Mouse (Mus musculus): ENCODE measurements around the gene Cyb5b. TPM values are rescaled to one million over a fixed set of nuclear protein-coding genes. Genes with fewer than 3 reads are reported as not detected.

The Cyb5b gene
- polyA plus RNA-seq, 1 experiment: 157 TPM

- Histone ChIP-seq H3K36me3 (ENCODE audit: control insufficient read depth, insufficient read depth, low read length) (no peaks in the 10 kb centered on the region), H3K27me3 (ENCODE audit: control insufficient read depth, insufficient read depth, low read length) (no peaks in the 10 kb centered on the region), H3K27ac (ENCODE audit: insufficient read depth, low read depth, low read length) (0 out of 2 replicates have a peak overlapping the region, but pooled peaks have one; percentile 18), H3K4me1 (ENCODE audit: control insufficient read depth, insufficient read depth, insufficient read length, low read length) (peaks cover 14% of the 10 kb centered on the region), H3K4me3 (ENCODE audit: low read depth, low read length) (no peak overlapping the region)
- TF ChIP-seq POLR2A (IDR thresholded peaks at IDR 0.05; ENCODE audit: low read depth, low read length) (no peak), CTCF (IDR thresholded peaks at IDR 0.05; ENCODE audit: extremely low read depth, insufficient read length, insufficient replicate concordance, low read depth, low read length) (no peak)
- 84% methylated on average over 24 of the region's 24 CpGs for WGBS
These were observed 17.6 kb upstream of the Cyb5b start for GRCm38 (mm10) chr8:107132581-107133491.

GRCm38 (mm10) chr8:107133881-107134280 is 16.6 kb upstream of the Cyb5b start:
- peaks cover 14% of the 10 kb centered on the region for H3K4me1 ChIP-seq (ENCODE audit: control insufficient read depth, insufficient read depth, insufficient read length, low read length)
- no peak for TF ChIP-seq CTCF (IDR thresholded peaks at IDR 0.05; ENCODE audit: extremely low read depth, insufficient read length, insufficient replicate concordance, low read depth, low read length)
- no peak for TF ChIP-seq POLR2A (IDR thresholded peaks at IDR 0.05; ENCODE audit: low read depth, low read length)
- no peaks in the 10 kb centered on the region for H3K27me3 ChIP-seq (ENCODE audit: control insufficient read depth, insufficient read depth, low read length)
- H3K36me3 ChIP-seq (ENCODE audit: control insufficient read depth, insufficient read depth, low read length): no peaks in the 10 kb centered on the region
- no peak overlapping the region for H3K4me3 ChIP-seq (ENCODE audit: low read depth, low read length)
- H3K27ac ChIP-seq (ENCODE audit: insufficient read depth, low read depth, low read length): peak overlapping the region; percentile 17; the same call in 1 of the 2 replicates
- 38% methylated on average over 6 of the region's 6 CpGs for WGBS

- Histone ChIP-seq H3K27me3 (ENCODE audit: control insufficient read depth, insufficient read depth, low read length) (no peaks in the 10 kb centered on the region), H3K4me3 (ENCODE audit: low read depth, low read length) (no peak overlapping the region), H3K36me3 (ENCODE audit: control insufficient read depth, insufficient read depth, low read length) (no peaks in the 10 kb centered on the region), H3K4me1 (ENCODE audit: control insufficient read depth, insufficient read depth, insufficient read length, low read length) (peaks cover 20% of the 10 kb centered on the region), H3K27ac (ENCODE audit: insufficient read depth, low read depth, low read length) (peak overlapping the region; percentile 27)
- TF ChIP-seq CTCF (IDR thresholded peaks at IDR 0.05; ENCODE audit: extremely low read depth, insufficient read length, insufficient replicate concordance, low read depth, low read length) (no peak), POLR2A (IDR thresholded peaks at IDR 0.05; ENCODE audit: low read depth, low read length) (no peak)
- 72% methylated on average over 8 of the region's 8 CpGs for WGBS
These were observed 14.3 kb upstream of the Cyb5b start for GRCm38 (mm10) chr8:107136003-107136612.

GRCm38 (mm10) chr8:107137591-107137990 is 12.8 kb upstream of the Cyb5b start:
- H3K36me3 ChIP-seq (ENCODE audit: control insufficient read depth, insufficient read depth, low read length): no peaks in the 10 kb centered on the region
- H3K27ac ChIP-seq (ENCODE audit: insufficient read depth, low read depth, low read length): no peak overlapping the region
- TF ChIP-seq POLR2A (IDR thresholded peaks at IDR 0.05; ENCODE audit: low read depth, low read length) (no peak), CTCF (IDR thresholded peaks at IDR 0.05; ENCODE audit: extremely low read depth, insufficient read length, insufficient replicate concordance, low read depth, low read length) (no peak)
- no peak overlapping the region for H3K4me3 ChIP-seq (ENCODE audit: low read depth, low read length)
- H3K27me3 ChIP-seq (ENCODE audit: control insufficient read depth, insufficient read depth, low read length): no peaks in the 10 kb centered on the region
- peaks cover 26% of the 10 kb centered on the region for H3K4me1 ChIP-seq (ENCODE audit: control insufficient read depth, insufficient read depth, insufficient read length, low read length)
- WGBS: 81% methylated on average over 6 of the region's 6 CpGs

- 82% methylated on average over 5 of the region's 5 CpGs for WGBS
- Histone ChIP-seq H3K27ac (ENCODE audit: insufficient read depth, low read depth, low read length) (no peak overlapping the region), H3K4me3 (ENCODE audit: low read depth, low read length) (no peak overlapping the region), H3K4me1 (ENCODE audit: control insufficient read depth, insufficient read depth, insufficient read length, low read length) (peaks cover 28% of the 10 kb centered on the region), H3K36me3 (ENCODE audit: control insufficient read depth, insufficient read depth, low read length) (no peaks in the 10 kb centered on the region), H3K27me3 (ENCODE audit: control insufficient read depth, insufficient read depth, low read length) (no peaks in the 10 kb centered on the region)
- no peak for TF ChIP-seq CTCF (IDR thresholded peaks at IDR 0.05; ENCODE audit: extremely low read depth, insufficient read length, insufficient replicate concordance, low read depth, low read length)
- no peak for TF ChIP-seq POLR2A (IDR thresholded peaks at IDR 0.05; ENCODE audit: low read depth, low read length)
These were observed 12.1 kb upstream of the Cyb5b start for GRCm38 (mm10) chr8:107138338-107138737.

- H3K36me3 ChIP-seq (ENCODE audit: control insufficient read depth, insufficient read depth, low read length): no peaks in the 10 kb centered on the region
- 31% methylated on average over 13 of the region's 13 CpGs for WGBS
- no peak overlapping the region for H3K4me3 ChIP-seq (ENCODE audit: low read depth, low read length)
- no peak for TF ChIP-seq CTCF (IDR thresholded peaks at IDR 0.05; ENCODE audit: extremely low read depth, insufficient read length, insufficient replicate concordance, low read depth, low read length)
- peak; percentile 40; the same call in 1 of the 2 replicates for TF ChIP-seq POLR2A (IDR thresholded peaks at IDR 0.05; ENCODE audit: low read depth, low read length)
- H3K4me1 ChIP-seq (ENCODE audit: control insufficient read depth, insufficient read depth, insufficient read length, low read length): peaks cover 26% of the 10 kb centered on the region
- peak overlapping the region; percentile 84 for H3K27ac ChIP-seq (ENCODE audit: insufficient read depth, low read depth, low read length)
- H3K27me3 ChIP-seq (ENCODE audit: control insufficient read depth, insufficient read depth, low read length): no peaks in the 10 kb centered on the region
These were observed 10.6 kb upstream of the Cyb5b start for GRCm38 (mm10) chr8:107139704-107140470.

Measured in small intestine, adult 2 months (tissue).